In the genomic region with DNA sequence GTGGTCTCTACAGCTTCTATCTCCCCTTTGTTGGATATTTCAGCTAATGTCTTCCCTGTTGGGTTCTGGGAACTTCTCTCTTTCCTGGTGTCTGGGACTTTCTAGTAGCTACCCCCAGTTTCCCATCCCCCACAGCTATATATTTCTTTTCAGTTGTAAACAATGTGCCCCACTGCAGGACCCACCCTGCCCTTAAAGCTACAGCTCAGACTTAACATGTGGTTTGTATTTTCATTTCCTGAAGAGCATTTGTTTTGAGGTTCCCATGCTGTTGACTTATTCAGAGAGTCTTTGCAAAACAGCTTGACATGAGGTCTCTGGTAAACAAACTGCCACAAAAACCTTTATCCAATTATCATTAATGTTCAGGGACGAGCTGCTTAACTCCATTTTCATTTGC, we compare ENCODE assay signal across 22 mouse cellular contexts.
DNase-seq lines count a peak whose midpoint lies in the region; ATAC-seq lines count a peak whose summit lies in the region.
"Had no signal": no experiment of that assay in that cellular context is flagged by ENCODE, and none has a peak within 500 bp of the region (broad histone marks: within the 10 kb centered on the region; RNA-seq: fewer than 3 reads in every experiment).

No protein-coding gene starts in this region.

- H3K4me2 ChIP-seq in embryonic facial prominence, embryonic 11.5 days (ENCODE audit: low read depth, low read length): no peak overlapping the region
- H3K4me2 ChIP-seq: forebrain, embryonic 15.5 days; hindbrain, embryonic 13.5 days had no signal

- no peak overlapping the region for H3K27ac ChIP-seq in embryonic facial prominence, embryonic 11.5 days (replicated peaks; ENCODE audit: low read depth, low read length)
- H3K27ac ChIP-seq: forebrain, embryonic 15.5 days; heart, embryonic 10.5 days; hindbrain, embryonic 13.5 days; hindbrain, postnatal 0 days had no signal

- WGBS in embryonic facial prominence, embryonic 11.5 days: 17% methylated on average over 1 of the region's 1 CpGs

- no peak for ATAC-seq in embryonic facial prominence, embryonic 11.5 days (replicated peaks; ENCODE audit: insufficient number of reproducible peaks, low FRiP score, low TSS enrichment, low read depth)
- ATAC-seq: forebrain, embryonic 15.5 days; hindbrain, postnatal 0 days; intestine, embryonic 16.5 days had no signal

- peak; percentile 45 for DNase-seq in embryo, embryonic 11 days
- no peak for DNase-seq in embryo, embryonic 10 days (ENCODE audit: low spot score)
- peak; percentile 25 for DNase-seq in CD4-positive, CD25-positive, alpha-beta regulatory T cell, adult 2 months (ENCODE audit: low read depth, low spot score)
- peak; percentile 49 for DNase-seq in embryonic facial prominence, embryonic 11.5 days (ENCODE audit: low spot score)
- peak; percentile 40 for DNase-seq in induced T-regulatory cell, adult 2 months (ENCODE audit: low read depth)
- DNase-seq in spleen, postnatal 4 days (ENCODE audit: low spot score in 2 of 2): no peak
- no peak for DNase-seq in kidney, adult 9 months
- DNase-seq in cerebellum, adult 9-10 months: no peak
- DNase-seq: adrenal gland, postnatal 14 days; cerebellum, adult 18-20 months; cerebellum, postnatal 10 days; gastrocnemius, postnatal 10 days; heart, adult 18-20 months; heart, postnatal 10 days; heart, postnatal 4 days; kidney, adult 2 months had no signal

- no peaks in the 10 kb centered on the region for H3K4me1 ChIP-seq in embryonic facial prominence, embryonic 11.5 days (ENCODE audit: control insufficient read depth, insufficient read depth, low read length)
- H3K4me1 ChIP-seq: heart, embryonic 10.5 days; hindbrain, embryonic 13.5 days had no signal

- no peaks in the 10 kb centered on the region for H3K36me3 ChIP-seq in embryonic facial prominence, embryonic 11.5 days (replicated peaks; ENCODE audit: control insufficient read depth, insufficient read depth, low read depth, low read length)
- H3K36me3 ChIP-seq: forebrain, embryonic 15.5 days; G1E; heart, embryonic 10.5 days; hindbrain, embryonic 13.5 days had no signal

- no peaks in the 10 kb centered on the region for H3K9me3 ChIP-seq in embryonic facial prominence, embryonic 11.5 days (replicated peaks; ENCODE audit: control insufficient read depth, low read length)
- H3K9me3 ChIP-seq: forebrain, embryonic 15.5 days; G1E; heart, embryonic 10.5 days; hindbrain, embryonic 13.5 days had no signal

- no peak overlapping the region for H3K4me3 ChIP-seq in embryonic facial prominence, embryonic 11.5 days (ENCODE audit: low read depth, low read length)
- H3K4me3 ChIP-seq: forebrain, embryonic 15.5 days; heart, embryonic 10.5 days; hindbrain, embryonic 13.5 days had no signal

- H3K27me3 ChIP-seq in embryonic facial prominence, embryonic 11.5 days (ENCODE audit: control insufficient read depth, insufficient read depth, low read length): no peaks in the 10 kb centered on the region
- H3K27me3 ChIP-seq: forebrain, embryonic 15.5 days; hindbrain, embryonic 13.5 days had no signal

- no peak overlapping the region for H3K9ac ChIP-seq in embryonic facial prominence, embryonic 11.5 days (replicated peaks; ENCODE audit: low read length)
- H3K9ac ChIP-seq: forebrain, embryonic 15.5 days; hindbrain, embryonic 13.5 days had no signal

Comparison
In these comparisons a context has a peak if more than half of its experiments do, and no peak if none do; other contexts are left out.
1. DNase-seq: peak in embryo, embryonic 11 days (single experiment), CD4-positive, CD25-positive, alpha-beta regulatory T cell, adult 2 months (single experiment), embryonic facial prominence, embryonic 11.5 days (single experiment) and induced T-regulatory cell, adult 2 months (single experiment); none in embryo, embryonic 10 days (single experiment), spleen, postnatal 4 days (0 of 2), kidney, adult 9 months (single experiment) and cerebellum, adult 9-10 months (single experiment).